Mouse (Mus musculus) central nervous system, embryonic 11.5 days (tissue): ENCODE measurements around the gene Olfr871. TPM values are rescaled to one million over a fixed set of nuclear protein-coding genes. Genes with fewer than 3 reads are reported as not detected.

Source experiments
- polyA plus RNA-seq: library from polyadenylated mRNA; depleted of rRNA; stranded (reverse); fragments of >200 nt; gene quantifications from 2 replicates; pipeline ENCODE4 v1.2.3, GENCODE M21; 2012; rRNA removed

The Olfr871 gene
- not detected in 2 replicates for polyA plus RNA-seq

DNA sequence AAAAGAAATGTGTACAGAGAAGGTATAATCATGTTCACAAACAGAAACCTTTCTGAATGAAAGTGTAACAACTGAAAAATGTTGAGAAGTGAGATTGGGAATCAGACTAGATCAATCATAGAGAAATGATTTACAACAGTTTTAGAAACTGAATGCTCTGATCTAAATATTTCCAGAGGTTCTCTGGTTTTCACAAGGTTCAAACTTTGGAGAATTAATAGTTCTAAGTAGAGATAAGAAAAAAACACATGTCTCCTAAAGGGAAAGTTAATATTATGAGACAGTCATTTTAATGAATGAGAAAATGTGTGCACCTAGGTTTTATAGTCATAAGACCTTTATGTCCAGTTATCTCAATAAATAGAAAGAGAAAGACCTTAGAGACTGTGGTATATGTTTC, at the start of gene Olfr871:
Olfr871 (plus strand) TSS at position 301 of the 400 bp plus-strand sequence.

GRCm38 (mm10) chr9:20173957-20174356, 38.0 kb upstream of the Olfr871 start, which contains the start of gene Olfr870:
TSS of gene Olfr870 (minus strand) at chr9:20174057.

GRCm38 (mm10) chr9:20236819-20237218, 24.8 kb downstream of the Olfr871 start, which contains the start of gene Olfr872:
TSS of gene Olfr872 (plus strand) at chr9:20237119.

Other genes with a start within 250 kb of the Olfr871 start
- gene Olfr866, start 184.2 kb upstream of the Olfr871 start, polyA plus RNA-seq: not detected in 2 replicates
- not detected in 2 replicates for gene Olfr867, start 154.6 kb upstream of the Olfr871 start, polyA plus RNA-seq
- gene Olfr868, start 113.6 kb upstream of the Olfr871 start, polyA plus RNA-seq: not detected in 2 replicates
- gene Olfr869, start 83.2 kb upstream of the Olfr871 start, polyA plus RNA-seq: not detected in 2 replicates
- not detected in 2 replicates for gene Olfr870, start 38.1 kb upstream of the Olfr871 start, polyA plus RNA-seq
- not detected in 2 replicates for gene Olfr872, start 24.9 kb downstream of the Olfr871 start, polyA plus RNA-seq
- gene Olfr39, start 70.1 kb downstream of the Olfr871 start, polyA plus RNA-seq: not detected in 2 replicates
- not detected in 2 replicates for gene Olfr873, start 86.3 kb downstream of the Olfr871 start, polyA plus RNA-seq
- gene Olfr18, start 123.9 kb downstream of the Olfr871 start, polyA plus RNA-seq: 0.02 TPM in 1 of 2 replicates, not detected in the other
- gene Zfp560, start 173.0 kb downstream of the Olfr871 start, polyA plus RNA-seq: 8.4 and 25.4 TPM in 2 replicates
- gene Zfp26, start 248.0 kb downstream of the Olfr871 start, polyA plus RNA-seq: 14.0 and 22.5 TPM in 2 replicates